Mouse (Mus musculus): ENCODE results near the gene Tcp11l2. TPM values are rescaled to one million over a fixed set of nuclear protein-coding genes. Genes with fewer than 3 reads are reported as not detected.

The Tcp11l2 gene
- polyA plus RNA-seq, 1 experiment from 2014 or later = 36.6 TPM

DNA sequence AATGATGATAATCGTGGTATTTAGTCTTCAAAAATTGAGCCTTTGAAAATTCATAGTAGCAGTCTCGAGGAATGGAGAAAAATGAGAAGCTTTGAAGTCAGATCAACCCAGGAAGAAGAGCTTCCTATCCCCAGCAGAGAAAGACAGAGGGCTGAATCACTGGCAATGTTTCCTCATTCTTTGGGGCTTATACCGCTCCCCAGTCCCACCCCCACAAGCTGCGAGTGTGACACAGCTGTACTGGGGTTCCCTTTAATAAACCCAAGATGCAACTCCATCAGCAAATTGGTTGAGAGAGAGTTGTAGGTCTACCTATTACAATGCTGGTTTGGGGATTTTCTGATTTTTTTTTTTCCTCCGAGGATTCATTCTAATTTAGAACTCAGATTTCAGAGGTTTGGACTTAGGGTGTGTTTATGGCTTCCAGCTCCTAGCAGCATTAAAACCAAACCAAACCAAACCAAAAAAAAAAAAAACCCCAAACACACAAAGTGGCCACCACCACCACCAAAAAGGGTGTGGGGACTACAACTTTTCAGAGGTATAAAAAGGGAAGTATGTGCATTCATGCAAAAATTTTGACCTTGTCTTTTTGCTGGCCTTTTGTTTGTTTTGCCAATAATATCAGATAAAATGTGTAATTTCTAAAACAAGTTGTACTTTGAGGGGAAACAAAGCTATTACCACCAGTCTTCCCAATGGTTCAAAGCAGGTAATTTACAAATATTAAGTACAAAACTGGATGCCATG lies 2.6 kb upstream of the Tcp11l2 start:
- Histone ChIP-seq H3K27ac (ENCODE audit: low read length) (no peak overlapping the region), H3K27me3 (replicated peaks; ENCODE audit: control insufficient read depth, insufficient read depth, low read length) (0 out of 2 replicates have a peak, but pooled peaks cover 2% of the 10 kb centered on the region), H3K9me3 (ENCODE audit: control insufficient read depth, low read length) (no peaks in the 10 kb centered on the region), H3K36me3 (ENCODE audit: control insufficient read depth, insufficient read depth) (no peaks in the 10 kb centered on the region), H3K4me1 (replicated peaks; ENCODE audit: control insufficient read depth, insufficient read depth, low read length) (peaks cover 13% of the 10 kb centered on the region), H3K9ac (replicated peaks; ENCODE audit: low read depth, low read length) (no peak overlapping the region), H3K4me3 (replicated peaks; ENCODE audit: low read length) (no peak overlapping the region), H3K4me2 (ENCODE audit: low read length) (no peak overlapping the region)
- no peak for ATAC-seq
- WGBS = 71% methylated on average over 5 of the region's 5 CpGs

DNA sequence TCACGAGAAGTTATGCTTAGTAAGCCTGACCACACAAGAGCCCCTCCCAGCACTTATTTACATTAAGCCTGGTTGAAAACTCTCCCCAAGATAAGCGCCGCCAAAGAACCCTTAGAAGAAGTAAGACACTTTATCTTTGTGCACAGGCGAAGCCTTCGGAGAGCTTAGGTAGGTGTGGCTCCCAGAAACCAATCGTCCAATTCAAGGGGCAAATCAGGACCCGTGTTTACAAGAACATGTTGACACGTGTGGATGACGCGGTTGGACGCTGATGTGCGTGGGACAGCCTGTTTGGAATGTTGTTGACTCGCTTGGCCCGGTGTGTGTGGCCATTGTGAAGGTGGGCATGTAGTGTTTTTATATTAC lies 414 bp upstream of the Tcp11l2 start:
- WGBS = under 1% methylated on average over 14 of the region's 14 CpGs
- Histone ChIP-seq H3K4me3 (replicated peaks; ENCODE audit: low read length) (peak overlapping the region; percentile 71), H3K36me3 (ENCODE audit: control insufficient read depth, insufficient read depth) (no peaks in the 10 kb centered on the region), H3K27me3 (replicated peaks; ENCODE audit: control insufficient read depth, insufficient read depth, low read length) (0 out of 2 replicates have a peak, but pooled peaks cover 5% of the 10 kb centered on the region), H3K9ac (replicated peaks; ENCODE audit: low read depth, low read length) (peak overlapping the region; percentile 7; the same call in 1 of the 2 replicates), H3K9me3 (ENCODE audit: control insufficient read depth, low read length) (no peaks in the 10 kb centered on the region), H3K27ac (ENCODE audit: low read length) (no peak overlapping the region), H3K4me2 (ENCODE audit: low read length) (peak overlapping the region; percentile 75), H3K4me1 (replicated peaks; ENCODE audit: control insufficient read depth, insufficient read depth, low read length) (peaks cover 13% of the 10 kb centered on the region)
- peak; percentile 81 for ATAC-seq

DNA sequence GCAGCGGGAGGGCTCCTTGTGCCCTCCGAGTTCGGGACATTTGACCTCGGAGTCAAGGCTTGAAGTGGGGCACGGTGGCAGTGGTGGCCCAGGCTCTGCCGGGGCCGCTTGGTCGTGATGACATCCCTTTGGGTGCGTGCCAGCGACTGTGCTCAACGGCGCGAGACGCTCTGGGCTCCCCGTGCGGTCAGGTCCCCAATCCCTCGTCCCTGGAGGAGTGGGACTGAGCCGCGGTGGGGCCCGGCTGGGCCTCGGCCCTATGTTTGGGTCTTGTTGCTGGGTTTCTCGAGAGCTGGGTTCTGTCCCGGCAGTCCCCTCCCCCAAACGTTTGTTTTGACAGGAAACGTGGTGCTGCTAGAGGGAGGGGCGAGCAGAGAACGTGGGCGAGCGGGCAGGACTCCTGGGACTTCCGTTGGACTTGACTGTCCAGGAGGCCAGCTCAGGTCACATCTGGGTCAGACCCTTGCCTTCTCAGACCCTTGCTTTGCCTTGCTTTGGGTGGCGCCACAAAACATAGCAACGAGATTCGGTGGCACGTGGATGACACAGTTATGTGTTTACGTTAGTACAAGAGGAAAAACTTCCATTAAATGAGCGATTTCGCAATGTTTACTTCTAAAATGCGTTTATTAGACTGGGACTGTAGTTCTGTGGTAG lies 773 bp downstream of the Tcp11l2 start:
- no peaks in the 10 kb centered on the region for H3K36me3 ChIP-seq (ENCODE audit: control insufficient read depth, insufficient read depth)
- WGBS = 2% methylated on average over 38 of the region's 38 CpGs

DNA sequence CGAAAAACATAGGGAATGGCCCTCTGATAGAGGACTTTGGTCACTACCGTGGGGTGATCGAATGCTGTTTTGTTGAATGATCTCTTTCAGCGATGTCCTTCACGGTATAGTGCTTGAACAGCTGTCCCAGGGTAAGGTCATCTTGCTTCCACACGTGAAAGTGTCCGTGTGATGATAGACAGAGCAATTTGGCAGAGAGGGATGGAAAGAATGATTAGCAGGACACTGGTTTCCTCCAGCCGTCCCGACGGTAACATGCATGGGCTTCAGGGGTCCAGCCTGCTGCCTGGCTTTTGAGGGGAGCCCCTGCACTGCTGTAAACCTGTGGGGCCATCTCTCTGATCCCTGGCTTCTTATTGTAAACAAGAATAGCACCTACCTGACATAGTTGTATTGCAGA lies 2.3 kb downstream of the Tcp11l2 start:
- Histone ChIP-seq H3K4me2 (ENCODE audit: low read length) (no peak overlapping the region), H3K27ac (ENCODE audit: low read length) (no peak overlapping the region), H3K36me3 (ENCODE audit: control insufficient read depth, insufficient read depth) (no peaks in the 10 kb centered on the region), H3K9ac (replicated peaks; ENCODE audit: low read depth, low read length) (no peak overlapping the region), H3K27me3 (replicated peaks; ENCODE audit: control insufficient read depth, insufficient read depth, low read length) (0 out of 2 replicates have a peak, but pooled peaks cover 5% of the 10 kb centered on the region), H3K4me1 (replicated peaks; ENCODE audit: control insufficient read depth, insufficient read depth, low read length) (peaks cover 13% of the 10 kb centered on the region), H3K4me3 (replicated peaks; ENCODE audit: low read length) (no peak overlapping the region), H3K9me3 (ENCODE audit: control insufficient read depth, low read length) (no peaks in the 10 kb centered on the region)
- WGBS = 86% methylated on average over 10 of the region's 10 CpGs
- ATAC-seq = no peak

More for the DNA sequence above, 773 bp downstream of the Tcp11l2 start:
- peak overlapping the region; percentile 67; the same call in 1 of the 2 replicates for H3K27ac ChIP-seq (ENCODE audit: low read length)
- no peaks in the 10 kb centered on the region for H3K9me3 ChIP-seq (ENCODE audit: control insufficient read depth, low read length)
- peak overlapping the region; percentile 75 for H3K4me2 ChIP-seq (ENCODE audit: low read length)
- peak overlapping the region; percentile 72 for H3K9ac ChIP-seq (replicated peaks; ENCODE audit: low read depth, low read length)
- peak; percentile 36 for ATAC-seq
- H3K4me3 ChIP-seq (replicated peaks; ENCODE audit: low read length) = peak overlapping the region; percentile 71
- 0 out of 2 replicates have a peak, but pooled peaks cover 5% of the 10 kb centered on the region for H3K27me3 ChIP-seq (replicated peaks; ENCODE audit: control insufficient read depth, insufficient read depth, low read length)
- peaks cover 13% of the 10 kb centered on the region for H3K4me1 ChIP-seq (replicated peaks; ENCODE audit: control insufficient read depth, insufficient read depth, low read length)

DNA sequence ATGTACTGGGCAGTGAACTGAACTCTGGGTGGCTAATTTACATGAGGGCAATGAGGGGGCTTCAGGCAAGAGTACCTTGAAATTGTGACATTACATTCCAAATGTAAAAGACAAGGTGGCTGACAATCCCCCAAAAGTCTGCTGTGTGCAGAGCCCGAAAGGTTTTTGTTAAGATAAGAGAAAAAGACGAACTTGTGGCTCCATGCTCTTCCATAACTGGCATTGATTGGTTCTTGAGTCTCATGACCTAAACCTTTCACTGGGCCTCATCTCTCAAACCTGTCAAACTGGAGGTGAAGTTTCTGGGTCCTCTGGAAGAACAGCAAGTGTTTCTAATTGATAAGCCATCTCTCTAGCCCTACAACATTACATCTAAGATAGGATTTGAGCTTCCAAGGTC lies 3.1 kb downstream of the Tcp11l2 start:
- H3K4me2 ChIP-seq (ENCODE audit: low read length) = no peak overlapping the region
- H3K4me3 ChIP-seq (replicated peaks; ENCODE audit: low read length) = no peak overlapping the region
- H3K27me3 ChIP-seq (replicated peaks; ENCODE audit: control insufficient read depth, insufficient read depth, low read length) = 0 out of 2 replicates have a peak, but pooled peaks cover 5% of the 10 kb centered on the region
- H3K36me3 ChIP-seq (ENCODE audit: control insufficient read depth, insufficient read depth) = no peaks in the 10 kb centered on the region
- WGBS = 76% methylated on average over 2 of the region's 2 CpGs
- no peaks in the 10 kb centered on the region for H3K9me3 ChIP-seq (ENCODE audit: control insufficient read depth, low read length)
- peaks cover 13% of the 10 kb centered on the region for H3K4me1 ChIP-seq (replicated peaks; ENCODE audit: control insufficient read depth, insufficient read depth, low read length)
- no peak overlapping the region for H3K9ac ChIP-seq (replicated peaks; ENCODE audit: low read depth, low read length)
- no peak overlapping the region for H3K27ac ChIP-seq (ENCODE audit: low read length)
- no peak for ATAC-seq

DNA sequence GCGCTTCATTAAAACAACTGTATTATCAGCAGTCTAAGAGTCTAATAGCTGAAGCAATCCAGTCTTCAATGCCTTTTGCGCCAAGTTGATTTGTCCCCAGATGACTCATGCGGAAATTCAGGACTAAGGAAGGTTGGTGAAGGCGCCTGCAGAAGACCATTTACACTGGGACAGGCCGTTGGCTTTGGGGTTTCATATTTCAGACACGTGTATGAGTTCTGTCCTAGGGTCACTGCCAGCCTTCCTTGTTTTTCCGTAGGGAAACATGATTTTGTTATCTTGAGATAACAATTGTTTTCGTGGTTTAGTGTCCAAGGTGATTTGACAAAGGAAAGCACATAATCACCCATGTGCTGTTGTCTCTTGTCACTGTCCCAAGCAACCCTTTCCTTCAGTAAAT lies 4.8 kb downstream of the Tcp11l2 start:
- WGBS = 80% methylated on average over 8 of the region's 8 CpGs
- Histone ChIP-seq H3K36me3 (ENCODE audit: control insufficient read depth, insufficient read depth) (no peaks in the 10 kb centered on the region), H3K4me2 (ENCODE audit: low read length) (no peak overlapping the region), H3K4me1 (replicated peaks; ENCODE audit: control insufficient read depth, insufficient read depth, low read length) (peaks cover 11% of the 10 kb centered on the region), H3K9ac (replicated peaks; ENCODE audit: low read depth, low read length) (no peak overlapping the region), H3K27me3 (replicated peaks; ENCODE audit: control insufficient read depth, insufficient read depth, low read length) (0 out of 2 replicates have a peak, but pooled peaks cover 5% of the 10 kb centered on the region), H3K27ac (ENCODE audit: low read length) (no peak overlapping the region), H3K9me3 (ENCODE audit: control insufficient read depth, low read length) (no peaks in the 10 kb centered on the region), H3K4me3 (replicated peaks; ENCODE audit: low read length) (no peak overlapping the region)
- ATAC-seq = no peak

DNA sequence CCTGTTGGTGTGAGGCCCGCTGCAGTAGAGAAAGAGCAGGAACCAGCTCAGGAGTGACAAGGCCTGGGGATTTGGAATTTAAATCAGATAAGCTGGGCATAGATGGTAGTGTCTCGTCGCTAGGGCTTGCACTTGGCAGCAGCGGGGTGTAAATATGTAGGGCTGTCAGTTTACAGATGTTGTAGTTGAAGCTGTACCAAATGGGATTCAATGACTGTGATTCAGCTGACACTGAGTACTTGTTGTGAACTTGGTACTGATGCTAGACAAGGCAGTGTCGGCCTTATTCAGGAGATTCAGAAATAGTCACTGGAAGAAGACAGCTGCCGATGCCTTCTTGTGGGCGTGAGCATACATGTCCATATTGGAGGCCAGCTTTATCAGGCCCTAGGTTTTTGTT lies 5.8 kb downstream of the Tcp11l2 start:
- peaks cover 11% of the 10 kb centered on the region for H3K4me1 ChIP-seq (replicated peaks; ENCODE audit: control insufficient read depth, insufficient read depth, low read length)
- H3K36me3 ChIP-seq (ENCODE audit: control insufficient read depth, insufficient read depth) = no peaks in the 10 kb centered on the region
- H3K9ac ChIP-seq (replicated peaks; ENCODE audit: low read depth, low read length) = no peak overlapping the region
- H3K9me3 ChIP-seq (ENCODE audit: control insufficient read depth, low read length) = no peaks in the 10 kb centered on the region
- H3K4me3 ChIP-seq (replicated peaks; ENCODE audit: low read length) = no peak overlapping the region
- 67% methylated on average over 7 of the region's 7 CpGs for WGBS
- H3K4me2 ChIP-seq (ENCODE audit: low read length) = no peak overlapping the region
- H3K27ac ChIP-seq (ENCODE audit: low read length) = no peak overlapping the region
- ATAC-seq = no peak
- 0 out of 2 replicates have a peak, but pooled peaks cover 5% of the 10 kb centered on the region for H3K27me3 ChIP-seq (replicated peaks; ENCODE audit: control insufficient read depth, insufficient read depth, low read length)

GRCm38 (mm10) chr10:84584451-84585293 lies 8.2 kb downstream of the Tcp11l2 start:
- Histone ChIP-seq H3K9ac (replicated peaks; ENCODE audit: low read depth, low read length) (no peak overlapping the region), H3K36me3 (ENCODE audit: control insufficient read depth, insufficient read depth) (peaks cover 5% of the 10 kb centered on the region), H3K4me1 (replicated peaks; ENCODE audit: control insufficient read depth, insufficient read depth, low read length) (no peaks in the 10 kb centered on the region), H3K4me2 (ENCODE audit: low read length) (no peak overlapping the region), H3K27ac (ENCODE audit: low read length) (no peak overlapping the region), H3K9me3 (ENCODE audit: control insufficient read depth, low read length) (no peaks in the 10 kb centered on the region), H3K4me3 (replicated peaks; ENCODE audit: low read length) (no peak overlapping the region), H3K27me3 (replicated peaks; ENCODE audit: control insufficient read depth, insufficient read depth, low read length) (no peaks in the 10 kb centered on the region)
- WGBS = 75% methylated on average over 11 of the region's 11 CpGs
- ATAC-seq = no peak

DNA sequence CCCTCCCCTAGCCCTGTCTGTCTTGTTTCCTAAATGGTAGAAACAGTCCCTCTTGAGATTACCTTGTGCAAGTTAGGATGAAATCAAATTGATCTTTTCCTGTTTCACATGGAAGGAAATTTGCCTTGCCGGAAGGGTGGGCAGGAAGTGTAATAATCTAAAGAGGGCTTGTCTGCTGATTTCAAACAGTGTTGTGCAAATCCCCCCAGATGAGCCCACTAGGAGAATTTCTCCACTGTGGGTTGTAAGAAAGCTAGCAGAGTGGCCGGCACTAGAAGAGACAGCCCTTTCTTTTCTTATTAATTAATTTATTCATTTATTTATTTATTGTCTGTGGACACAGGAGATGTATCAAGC lies 8.8 kb downstream of the Tcp11l2 start:
- Histone ChIP-seq H3K36me3 (ENCODE audit: control insufficient read depth, insufficient read depth) (peaks cover 5% of the 10 kb centered on the region), H3K9me3 (ENCODE audit: control insufficient read depth, low read length) (no peaks in the 10 kb centered on the region), H3K4me2 (ENCODE audit: low read length) (no peak overlapping the region), H3K4me1 (replicated peaks; ENCODE audit: control insufficient read depth, insufficient read depth, low read length) (no peaks in the 10 kb centered on the region), H3K27ac (ENCODE audit: low read length) (no peak overlapping the region), H3K27me3 (replicated peaks; ENCODE audit: control insufficient read depth, insufficient read depth, low read length) (no peaks in the 10 kb centered on the region), H3K4me3 (replicated peaks; ENCODE audit: low read length) (no peak overlapping the region), H3K9ac (replicated peaks; ENCODE audit: low read depth, low read length) (no peak overlapping the region)
- WGBS = 81% methylated on average over 2 of the region's 2 CpGs
- no peak for ATAC-seq

All from forebrain, embryonic 16.5 days (tissue).